Mouse (Mus musculus) frontal cortex, adult 2 months (tissue): Measurements from ENCODE around the gene Rapgefl1. TPM values are rescaled to one million over a fixed set of nuclear protein-coding genes. Genes with fewer than 3 reads are reported as not detected.

Experiments
- polyA plus RNA-seq: library from polyadenylated mRNA; depleted of rRNA; stranded (reverse); fragments of >200 nt; gene quantifications from 2 replicates; pipeline ENCODE4 v1.2.3, GENCODE M21; 2012; rRNA removed

The Rapgefl1 gene
- polyA plus RNA-seq, 1 experiment: 167 TPM

Other genes with a start within 250 kb of the Rapgefl1 start
- gene Ormdl3, start 249.4 kb upstream of the Rapgefl1 start, polyA plus RNA-seq: 54.6 and 57.1 TPM in 2 replicates
- not detected in 2 replicates for gene Lrrc3c, start 238.5 kb upstream of the Rapgefl1 start, polyA plus RNA-seq
- gene Gm12355, start 211.1 kb upstream of the Rapgefl1 start, polyA plus RNA-seq: 0.25 and 0.36 TPM in 2 replicates
- gene Gsdma3, start 210.4 kb upstream of the Rapgefl1 start, polyA plus RNA-seq: not detected in 2 replicates
- not detected in 2 replicates for gene Gsdma2, start 190.0 kb upstream of the Rapgefl1 start, polyA plus RNA-seq
- 0.15 and 0.16 TPM in 2 replicates for gene Gsdma, start 172.4 kb upstream of the Rapgefl1 start, polyA plus RNA-seq
- 166 and 177 TPM in 2 replicates for gene Psmd3, start 154.2 kb upstream of the Rapgefl1 start, polyA plus RNA-seq
- gene Csf3, start 135.5 kb upstream of the Rapgefl1 start, polyA plus RNA-seq: not detected in 2 replicates
- 137 and 157 TPM in 2 replicates for gene Med24, start 107.3 kb upstream of the Rapgefl1 start, polyA plus RNA-seq
- gene Thra, start 96.1 kb upstream of the Rapgefl1 start, polyA plus RNA-seq: 770 and 851 TPM in 2 replicates
- 124 and 126 TPM in 2 replicates for gene Nr1d1, start 61.5 kb upstream of the Rapgefl1 start, polyA plus RNA-seq
- 112 and 123 TPM in 2 replicates for gene Msl1, start 41.3 kb upstream of the Rapgefl1 start, polyA plus RNA-seq
- gene Casc3, start 31.9 kb upstream of the Rapgefl1 start, polyA plus RNA-seq: 47.8 TPM in 2 replicates
- 26.3 and 26.7 TPM in 2 replicates for gene Wipf2, start 26.9 kb downstream of the Rapgefl1 start, polyA plus RNA-seq
- gene Cdc6, start 71.0 kb downstream of the Rapgefl1 start, polyA plus RNA-seq: 0.62 and 0.67 TPM in 2 replicates
- 6.4 and 7.9 TPM in 2 replicates for gene Rara, start 91.0 kb downstream of the Rapgefl1 start, polyA plus RNA-seq
- 2.9 and 3.3 TPM in 2 replicates for gene Gjd3, start 146.2 kb downstream of the Rapgefl1 start, polyA plus RNA-seq
- 2.1 and 3.1 TPM in 2 replicates for gene Top2a, start 187.4 kb downstream of the Rapgefl1 start, polyA plus RNA-seq
- 64.3 and 86.3 TPM in 2 replicates for gene Igfbp4, start 204.5 kb downstream of the Rapgefl1 start, polyA plus RNA-seq